Mouse (Mus musculus) liver, embryonic 14.5 days (tissue): ENCODE measurements around the gene Adpgk. TPM values are rescaled to one million over a fixed set of nuclear protein-coding genes. Genes with fewer than 3 reads are reported as not detected.

Experiments used
- ATAC-seq: fragments of 200-750 bp; cut with Nextera tagmentation; 2 replicates; pipeline ENCODE4 v1.8.0; 2017; ENCODE audit warnings: moderate number of reproducible peaks, mild to moderate bottlenecking, moderate library complexity; ENCODE audit not compliant: insufficient read depth
- DNase-seq, 3 experiments: peaks; one replicate each; pipeline ENCODE4 v3.0.0-alpha.2; 2012 to 2013; ENCODE audit warnings: low read depth in 3 of 3, low spot score in 3 of 3
- H3K27ac ChIP-seq: fragments of 300-500 bp; sonication (generic); 2 replicates; pipeline ENCODE4 v1.5.1; 2014; ENCODE audit warnings: moderate library complexity, mild to moderate bottlenecking, control low read depth, inconsistent platforms
- H3K27me3 ChIP-seq: fragments of 300-500 bp; sonication (generic); 2 replicates; pipeline ENCODE4 v1.6.1; 2014; ENCODE audit warnings: mild to moderate bottlenecking, low read length, moderate library complexity; ENCODE audit not compliant: control insufficient read depth, insufficient read depth
- H3K36me3 ChIP-seq: fragments of 300-500 bp; sonication (generic); replicated peaks from 2 replicates; pipeline ENCODE4 v1.6.1; 2014; ENCODE audit warnings: low read depth; ENCODE audit not compliant: control insufficient read depth, insufficient read depth
- H3K4me1 ChIP-seq, 2 experiments: fragments of 200-500 bp in 1 of 2; fragments of 300-500 bp in 1 of 2; sonication (generic) in 1 of 2; replicated peaks; 2 replicates each; pipeline ENCODE4 v1.6.1; 2012 to 2014; ENCODE audit warnings: antibody characterized with exemption in 1 of 2, inconsistent platforms in 1 of 2, low read length in 1 of 2; ENCODE audit not compliant: control insufficient read depth in 2 of 2, insufficient read depth in 2 of 2
- H3K4me2 ChIP-seq: fragments of 300-500 bp; sonication (generic); 2 replicates; pipeline ENCODE4 v1.6.1; 2014; ENCODE audit warnings: low read depth, mild to moderate bottlenecking, control low read depth, moderate library complexity
- H3K4me3 ChIP-seq, 2 experiments: fragments of 200-500 bp in 1 of 2; fragments of 300-500 bp in 1 of 2; sonication (generic) in 1 of 2; 2 replicates each; pipeline ENCODE4 v1.5.1; 2012 to 2014; ENCODE audit warnings: low read depth in 2 of 2, low read length in 2 of 2, mild to moderate bottlenecking in 2 of 2, control low read depth in 1 of 2, inconsistent platforms in 1 of 2, moderate library complexity in 1 of 2; ENCODE audit not compliant: insufficient read depth in 1 of 2
- H3K9ac ChIP-seq: fragments of 300-500 bp; sonication (generic); replicated peaks from 2 replicates; pipeline ENCODE4 v1.6.1; 2014; ENCODE audit warnings: mild to moderate bottlenecking, control low read depth, moderate library complexity
- H3K9me3 ChIP-seq: fragments of 300-500 bp; sonication (generic); 2 replicates; pipeline ENCODE4 v1.6.1; 2016; ENCODE audit warnings: low read length, mixed read lengths; ENCODE audit not compliant: control insufficient read depth
- CTCF ChIP-seq: IDR thresholded peaks from 2 replicates; pipeline ENCODE4 v1.5.1; 2016; ENCODE audit warnings: antibody characterized with exemption, low read depth, control low read depth
- EP300 ChIP-seq: IDR thresholded peaks from 2 replicates; pipeline ENCODE4 v1.6.1; 2016; ENCODE audit warnings: antibody characterized with exemption, low read depth
- WGBS: fragments of 180-500 bp; shearing (Covaris S2); extraction: QIAGEN DNeasy Blood & Tissue Kit; methylation state at CpG from one replicate; pipeline ENCODE4 v1.1.7; 2014; ENCODE audit not compliant: insufficient replicate concordance; 5-methylcytosine and 5-hydroxymethylcytosine counted together
- polyA plus RNA-seq, 2 experiments: library from polyadenylated mRNA; depleted of rRNA in 1 of 2; stranded (reverse) in 1 of 2; unstranded in 1 of 2; fragments of >200 nt; fragmentation: Nextera tagmentation in 1 of 2; extraction: Ambion mirVana in 1 of 2; gene quantifications; 2 replicates each; pipeline versions ENCODE4 v1.2.1 to v1.2.3; 2012 to 2014

The Adpgk gene
- polyA plus RNA-seq, 2 experiments = 14.0 to 17.6 TPM

- H3K27me3 ChIP-seq = no peaks in the 10 kb centered on the region
- no peaks in the 10 kb centered on the region for H3K9me3 ChIP-seq
- no peak overlapping the region for H3K27ac ChIP-seq
- no peak overlapping the region for H3K4me2 ChIP-seq
- peaks cover 13% of the 10 kb centered on the region for H3K36me3 ChIP-seq
- DNase-seq = no peak
- no peak for ATAC-seq
- TF ChIP-seq EP300 (no peak), CTCF (no peak)
- no peak overlapping the region for H3K9ac ChIP-seq
- H3K4me1 ChIP-seq = peaks cover 12 to 18% of the 10 kb centered on the region in 2 experiments
- H3K4me3 ChIP-seq = no peak overlapping the region
- WGBS = 27% methylated on average over 2 of the region's 2 CpGs
Observed at GRCm38 (mm10) chr9:59296419-59296818, 5.1 kb downstream of the Adpgk start.

GRCm38 (mm10) chr9:59307890-59308289, 16.5 kb downstream of the Adpgk start:
- Histone ChIP-seq H3K27ac (no peak overlapping the region), H3K9me3 (no peaks in the 10 kb centered on the region), H3K36me3 (peaks cover 21% of the 10 kb centered on the region), H3K9ac (no peak overlapping the region), H3K4me3 (no peak overlapping the region), H3K27me3 (no peaks in the 10 kb centered on the region), H3K4me1 (no peaks in the 10 kb centered on the region), H3K4me2 (no peak overlapping the region)
- no peak for ATAC-seq
- WGBS = 38% methylated on average over 2 of the region's 2 CpGs
- DNase-seq = no peak
- no peak for TF ChIP-seq EP300
- no peak for TF ChIP-seq CTCF

GRCm38 (mm10) chr9:59310582-59311283, 19.4 kb downstream of the Adpgk start:
- DNase-seq (no peak), ATAC-seq (no peak)
- no peak overlapping the region for H3K27ac ChIP-seq
- H3K27me3 ChIP-seq = no peaks in the 10 kb centered on the region
- H3K36me3 ChIP-seq = peaks cover 31% of the 10 kb centered on the region
- H3K4me1 ChIP-seq = no peaks in the 10 kb centered on the region
- H3K9me3 ChIP-seq = no peaks in the 10 kb centered on the region
- no peak overlapping the region for H3K4me3 ChIP-seq
- 80% methylated on average over 8 of the region's 8 CpGs for WGBS
- H3K9ac ChIP-seq = no peak overlapping the region
- H3K4me2 ChIP-seq = no peak overlapping the region
- no peak for TF ChIP-seq EP300
- no peak for TF ChIP-seq CTCF

- H3K36me3 ChIP-seq = peaks cover 26% of the 10 kb centered on the region
- no peaks in the 10 kb centered on the region for H3K27me3 ChIP-seq
- H3K27ac ChIP-seq = no peak overlapping the region
- DNase-seq (no peak), ATAC-seq (no peak)
- TF ChIP-seq CTCF (no peak), EP300 (no peak)
- H3K4me3 ChIP-seq = no peak overlapping the region
- no peaks in the 10 kb centered on the region for H3K4me1 ChIP-seq
- WGBS = 83% methylated on average over 3 of the region's 3 CpGs
- H3K4me2 ChIP-seq = no peak overlapping the region
- no peak overlapping the region for H3K9ac ChIP-seq
- no peaks in the 10 kb centered on the region for H3K9me3 ChIP-seq
Observed at GRCm38 (mm10) chr9:59311284-59311670, 19.9 kb downstream of the Adpgk start.

GRCm38 (mm10) chr9:59316206-59316605, 24.8 kb downstream of the Adpgk start:
- Histone ChIP-seq H3K4me1 (no peaks in the 10 kb centered on the region), H3K9ac (no peak overlapping the region), H3K27ac (no peak overlapping the region), H3K4me2 (no peak overlapping the region), H3K9me3 (no peaks in the 10 kb centered on the region), H3K4me3 (no peak overlapping the region), H3K36me3 (peaks cover 25% of the 10 kb centered on the region), H3K27me3 (no peaks in the 10 kb centered on the region)
- WGBS = 83% methylated on average over 3 of the region's 3 CpGs
- DNase-seq (no peak), ATAC-seq (no peak)
- TF ChIP-seq EP300 (no peak), CTCF (no peak)
